Mouse (Mus musculus) cortical plate, adult 2 months (tissue): ENCODE results near the gene Mcoln2.

Experiments
- CTCF ChIP-seq: fragments of 200-500 bp; IDR thresholded peaks from 2 replicates; pipeline ENCODE4 v1.5.1; 2011; ENCODE audit warnings: mild to moderate bottlenecking, control low read depth, low read length; ENCODE audit not compliant: insufficient read depth; ENCODE audit errors: extremely low read depth
- POLR2A ChIP-seq: fragments of 200-500 bp; IDR thresholded peaks from 2 replicates; pipeline ENCODE4 v1.6.1; 2011; ENCODE audit warnings: mild to moderate bottlenecking, low read length, control low read depth; ENCODE audit not compliant: insufficient read depth; ENCODE audit errors: extremely low read depth

- TF ChIP-seq CTCF (no peak), POLR2A (no peak)
These were observed 63.7 kb downstream of the Mcoln2 start for GRCm38 (mm10) chr3:146213336-146213735.
